Mouse (Mus musculus): Measurements from ENCODE around the gene Slc9b2. TPM values are rescaled to one million over a fixed set of nuclear protein-coding genes. Genes with fewer than 3 reads are reported as not detected.

Slc9b2 gene
- polyA plus RNA-seq, 1 experiment from 2014 or later, result not detected

- no peak overlapping the region for H3K4me3 ChIP-seq (ENCODE audit: low read depth, low read length)
- ATAC-seq (no peak), DNase-seq (no peak)
- no peaks in the 10 kb centered on the region for H3K4me1 ChIP-seq (ENCODE audit: insufficient read depth)
- no peak overlapping the region for H3K27ac ChIP-seq (ENCODE audit: low read depth)
- no peaks in the 10 kb centered on the region for H3K27me3 ChIP-seq (ENCODE audit: insufficient read depth, low read length)
- H3K4me2 ChIP-seq (ENCODE audit: low read depth, low read length), result no peak overlapping the region
- TF ChIP-seq CTCF (IDR thresholded peaks at IDR 0.05; ENCODE audit: low read depth) (no peak), EP300 (IDR thresholded peaks at IDR 0.05; ENCODE audit: low read depth) (no peak)
- WGBS (ENCODE audit: insufficient replicate concordance), result 75% methylated on average over 10 of the region's 10 CpGs
- H3K9ac ChIP-seq (replicated peaks), result no peak overlapping the region
- H3K36me3 ChIP-seq (replicated peaks; ENCODE audit: insufficient read depth, low read length), result no peaks in the 10 kb centered on the region
- no peaks in the 10 kb centered on the region for H3K9me3 ChIP-seq (ENCODE audit: low read length)
Observed at GRCm38 (mm10) chr3:135377445-135377844, 69.9 kb downstream of the Slc9b2 start.

GRCm38 (mm10) chr3:135379868-135380267 lies 72.4 kb downstream of the Slc9b2 start:
- Histone ChIP-seq H3K4me2 (ENCODE audit: low read depth, low read length) (no peak overlapping the region), H3K27me3 (ENCODE audit: insufficient read depth, low read length) (no peaks in the 10 kb centered on the region), H3K4me1 (ENCODE audit: insufficient read depth) (no peaks in the 10 kb centered on the region), H3K9ac (replicated peaks) (no peak overlapping the region), H3K9me3 (ENCODE audit: low read length) (no peaks in the 10 kb centered on the region), H3K27ac (ENCODE audit: low read depth) (no peak overlapping the region), H3K4me3 (ENCODE audit: low read depth, low read length) (no peak overlapping the region), H3K36me3 (replicated peaks; ENCODE audit: insufficient read depth, low read length) (no peaks in the 10 kb centered on the region)
- DNase-seq, result no peak
- ATAC-seq, result no peak
- 80% methylated on average over 4 of the region's 4 CpGs for WGBS (ENCODE audit: insufficient replicate concordance)
- TF ChIP-seq CTCF (IDR thresholded peaks at IDR 0.05; ENCODE audit: low read depth), result no peak
- TF ChIP-seq EP300 (IDR thresholded peaks at IDR 0.05; ENCODE audit: low read depth), result no peak

DNA sequence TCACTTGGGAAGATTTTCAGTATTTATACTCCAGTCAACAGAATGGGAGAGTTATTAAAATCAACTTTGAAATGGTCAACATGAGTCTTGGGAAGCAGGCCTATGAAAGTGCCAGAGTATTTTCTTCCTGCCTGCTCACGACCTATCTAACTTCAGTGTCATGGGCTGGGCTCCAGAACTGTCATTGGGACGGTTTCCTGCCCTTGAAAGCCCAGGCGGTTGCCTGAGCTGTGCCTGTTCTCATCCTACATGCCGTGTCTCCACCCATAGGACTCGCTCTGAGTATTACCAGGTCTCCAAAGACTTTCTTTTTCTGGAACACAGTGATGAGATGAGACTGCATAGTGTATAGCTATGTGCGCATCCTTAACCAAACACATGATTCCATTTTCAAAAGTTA lies 85.7 kb downstream of the Slc9b2 start:
- no peak overlapping the region for H3K9ac ChIP-seq (replicated peaks)
- H3K4me1 ChIP-seq (ENCODE audit: insufficient read depth), result peaks cover 8% of the 10 kb centered on the region
- no peak for DNase-seq
- no peak overlapping the region for H3K4me3 ChIP-seq (ENCODE audit: low read depth, low read length)
- no peak overlapping the region for H3K4me2 ChIP-seq (ENCODE audit: low read depth, low read length)
- ATAC-seq, result no peak
- H3K9me3 ChIP-seq (ENCODE audit: low read length), result no peaks in the 10 kb centered on the region
- no peaks in the 10 kb centered on the region for H3K36me3 ChIP-seq (replicated peaks; ENCODE audit: insufficient read depth, low read length)
- WGBS (ENCODE audit: insufficient replicate concordance), result 60% methylated on average over 6 of the region's 6 CpGs
- H3K27me3 ChIP-seq (ENCODE audit: insufficient read depth, low read length), result no peaks in the 10 kb centered on the region
- TF ChIP-seq EP300 (IDR thresholded peaks at IDR 0.05; ENCODE audit: low read depth), result no peak
- no peak for TF ChIP-seq CTCF (IDR thresholded peaks at IDR 0.05; ENCODE audit: low read depth)
- no peak overlapping the region for H3K27ac ChIP-seq (ENCODE audit: low read depth)

Other genes starting within 250 kb of the Slc9b2 start
- 8.2 and 9.0 TPM in 2 replicates for gene Cenpe, start 95.2 kb upstream of the Slc9b2 start, polyA plus RNA-seq (2015; fragmentation: Nextera tagmentation; extraction: Ambion mirVana)
- gene Bdh2, start 26.5 kb upstream of the Slc9b2 start, polyA plus RNA-seq (2015; fragmentation: Nextera tagmentation; extraction: Ambion mirVana), result 0.59 and 0.67 TPM in 2 replicates
- not detected in 2 replicates for gene Slc9b1, start 40.3 kb downstream of the Slc9b2 start, polyA plus RNA-seq (2015; fragmentation: Nextera tagmentation; extraction: Ambion mirVana)
- gene Cisd2, start 116.2 kb downstream of the Slc9b2 start, polyA plus RNA-seq (2015; fragmentation: Nextera tagmentation; extraction: Ambion mirVana), result 24.9 and 26.6 TPM in 2 replicates
- gene Ube2d3, start 130.4 kb downstream of the Slc9b2 start, polyA plus RNA-seq (2015; fragmentation: Nextera tagmentation; extraction: Ambion mirVana), result 298 and 303 TPM in 2 replicates
- gene Manba, start 177.9 kb downstream of the Slc9b2 start, polyA plus RNA-seq (2015; fragmentation: Nextera tagmentation; extraction: Ambion mirVana), result 7.3 and 8.0 TPM in 2 replicates

All from liver, postnatal 0 days (tissue).